In genomic region chr12:73521238-73521841, GRCm38 (mm10) we compare ENCODE assay signal across 22 mouse cellular contexts. TPM values are rescaled to one million over a fixed set of nuclear protein-coding genes. Genes with fewer than 3 reads are reported as not detected.
DNase-seq lines count a peak whose midpoint lies in the region; ATAC-seq and TF ChIP-seq lines count a peak whose summit lies in the region.
"Had no signal": no experiment of that assay in that cellular context is flagged by ENCODE, and none has a peak within 500 bp of the region (broad histone marks: within the 10 kb centered on the region; RNA-seq: fewer than 3 reads in every experiment).

No protein-coding gene starts in this region.

- no peak overlapping the region for H3K9ac ChIP-seq in kidney, embryonic 15.5 days
- H3K9ac ChIP-seq in embryonic facial prominence, embryonic 13.5 days: no peak overlapping the region
- no peak overlapping the region for H3K9ac ChIP-seq in lung, postnatal 0 days (replicated peaks; ENCODE audit: low read depth)
- H3K9ac ChIP-seq: hindbrain, embryonic 13.5 days; liver, embryonic 15.5 days had no signal

- no peak for TF ChIP-seq CTCF in lung, postnatal 0 days (IDR thresholded peaks at IDR 0.05)

- peak overlapping the region; percentile 42 for H3K4me2 ChIP-seq in kidney, embryonic 15.5 days
- H3K4me2 ChIP-seq in embryonic facial prominence, embryonic 13.5 days: peak overlapping the region; percentile 36
- no peak overlapping the region for H3K4me2 ChIP-seq in lung, postnatal 0 days (replicated peaks; ENCODE audit: low read depth, low read length)
- H3K4me2 ChIP-seq: hindbrain, embryonic 13.5 days; liver, embryonic 15.5 days; midbrain, embryonic 11.5 days had no signal

- H3K4me3 ChIP-seq in kidney, embryonic 15.5 days (replicated peaks): 0 out of 2 replicates have a peak overlapping the region, but pooled peaks have one; percentile 7
- no peak overlapping the region for H3K4me3 ChIP-seq in embryonic facial prominence, embryonic 13.5 days
- H3K4me3 ChIP-seq in lung, postnatal 0 days (ENCODE audit: low read depth, low read length): no peak overlapping the region
- H3K4me3 ChIP-seq: heart, adult 2 months; hindbrain, embryonic 13.5 days; liver, embryonic 15.5 days had no signal

- no peak for TF ChIP-seq EP300 in lung, postnatal 0 days (IDR thresholded peaks at IDR 0.05)

- no peak overlapping the region for H3K27ac ChIP-seq in kidney, embryonic 15.5 days
- no peak overlapping the region for H3K27ac ChIP-seq in embryonic facial prominence, embryonic 13.5 days
- H3K27ac ChIP-seq in lung, postnatal 0 days (ENCODE audit: low read length): no peak overlapping the region
- H3K27ac ChIP-seq: heart, adult 2 months; hindbrain, embryonic 13.5 days; liver, embryonic 15.5 days had no signal

- no peak for DNase-seq in kidney, adult 9 months
- peak; percentile 86 for DNase-seq in embryo, embryonic 11 days
- DNase-seq in mesoderm, embryonic 11.5 days (ENCODE audit: low read depth, low spot score): peak; percentile 78
- no peak for DNase-seq in cerebellum, postnatal 25 days
- no peak for DNase-seq in lung, postnatal 4 days
- no peak for DNase-seq in lung, postnatal 0 days (ENCODE audit: low spot score)
- DNase-seq: cerebellum, adult 9-10 months; gastrocnemius, postnatal 14 days; heart, adult 2 months; heart, postnatal 10 days; left cerebral cortex, postnatal 4 days; retina, postnatal 1 day; thymus, adult 2 months had no signal

- no peaks in the 10 kb centered on the region for H3K9me3 ChIP-seq in kidney, embryonic 15.5 days (replicated peaks)
- no peaks in the 10 kb centered on the region for H3K9me3 ChIP-seq in embryonic facial prominence, embryonic 13.5 days
- no peaks in the 10 kb centered on the region for H3K9me3 ChIP-seq in lung, postnatal 0 days (ENCODE audit: low read length)
- H3K9me3 ChIP-seq: hindbrain, embryonic 13.5 days; liver, embryonic 15.5 days had no signal

- ATAC-seq in kidney, embryonic 15.5 days (replicated peaks; ENCODE audit: low FRiP score): no peak
- ATAC-seq in embryonic facial prominence, embryonic 13.5 days (ENCODE audit: insufficient number of reproducible peaks, insufficient read depth, low FRiP score, low TSS enrichment, low read depth): no peak
- no peak for ATAC-seq in lung, postnatal 0 days
- ATAC-seq: activated CD4-positive, CD25-positive, alpha-beta regulatory T cell, adult 4 months; intestine, postnatal 0 days; Patski had no signal

- no peaks in the 10 kb centered on the region for H3K36me3 ChIP-seq in kidney, embryonic 15.5 days
- no peaks in the 10 kb centered on the region for H3K36me3 ChIP-seq in embryonic facial prominence, embryonic 13.5 days
- no peaks in the 10 kb centered on the region for H3K36me3 ChIP-seq in lung, postnatal 0 days (ENCODE audit: insufficient read depth, low read length)
- H3K36me3 ChIP-seq: hindbrain, embryonic 13.5 days; liver, embryonic 15.5 days had no signal

- 33% methylated on average over 15 of the region's 15 CpGs for WGBS in kidney, embryonic 15.5 days
- WGBS in embryonic facial prominence, embryonic 13.5 days: 12% methylated on average over 15 of the region's 15 CpGs
- 44% methylated on average over 15 of the region's 15 CpGs for WGBS in lung, postnatal 0 days

- H3K4me1 ChIP-seq in kidney, embryonic 15.5 days: peaks cover 18% of the 10 kb centered on the region
- H3K4me1 ChIP-seq in embryonic facial prominence, embryonic 13.5 days: peaks cover 52% of the 10 kb centered on the region
- no peaks in the 10 kb centered on the region for H3K4me1 ChIP-seq in lung, postnatal 0 days (ENCODE audit: insufficient read depth, low read depth, low read length)
- H3K4me1 ChIP-seq: hindbrain, embryonic 13.5 days; liver, embryonic 15.5 days had no signal

- H3K27me3 ChIP-seq in kidney, embryonic 15.5 days: peaks cover 42% of the 10 kb centered on the region
- H3K27me3 ChIP-seq in embryonic facial prominence, embryonic 13.5 days: peaks cover 7% of the 10 kb centered on the region; the same call in 1 of the 2 replicates
- 0 out of 2 replicates have a peak, but pooled peaks cover 3% of the 10 kb centered on the region for H3K27me3 ChIP-seq in lung, postnatal 0 days (replicated peaks; ENCODE audit: insufficient read depth, low read length)
- H3K27me3 ChIP-seq: liver, embryonic 15.5 days; Patski had no signal

RNA-seq across cellular contexts. Expression of gene Tmem30b, which starts 24.9 kb away (rescaled TPM):
- polyA plus RNA-seq in kidney, embryonic 15.5 days (2015; fragmentation: Nextera tagmentation; extraction: Ambion mirVana): 9.8 and 11.6 TPM in 2 replicates
- 13.6 and 16.1 TPM in 2 replicates for polyA plus RNA-seq in embryonic facial prominence, embryonic 13.5 days (2015; fragmentation: Nextera tagmentation; extraction: Ambion mirVana)
- polyA plus RNA-seq in lung, postnatal 0 days (2015; fragmentation: Nextera tagmentation; extraction: Ambion mirVana): 19.3 and 19.4 TPM in 2 replicates
- polyA plus RNA-seq: activated CD4-positive, CD25-positive, alpha-beta regulatory T cell, adult 4 months; C2C12; Patski had no signal

Comparison
In these comparisons a context has a peak if more than half of its experiments do, and no peak if none do; other contexts are left out.
1. DNase-seq: peak in embryo, embryonic 11 days (single experiment) and mesoderm, embryonic 11.5 days (single experiment); none in kidney, adult 9 months (single experiment), cerebellum, postnatal 25 days (0 of 2), lung, postnatal 4 days (0 of 2) and lung, postnatal 0 days (single experiment).